Mouse (Mus musculus) E14TG2a.4 (cell line): ENCODE data around the gene Med31.

Source experiments
- H3K27me3 ChIP-seq: 2 replicates; pipeline ENCODE4 v1.6.1; 2014; ENCODE audit warnings: low read length, control low read depth; ENCODE audit not compliant: insufficient read depth
- H3K36me3 ChIP-seq: 2 replicates; pipeline ENCODE4 v1.6.1; 2014; ENCODE audit warnings: low read length, control low read depth; ENCODE audit not compliant: insufficient read depth
- H3K4me1 ChIP-seq: replicated peaks from 2 replicates; pipeline ENCODE4 v1.6.1; 2014; ENCODE audit warnings: low read depth, low read length, control low read depth
- H3K4me3 ChIP-seq: replicated peaks from 2 replicates; pipeline ENCODE4 v1.5.1; 2014; ENCODE audit warnings: mild to moderate bottlenecking, low read length
- H3K9me3 ChIP-seq: 2 replicates; pipeline ENCODE4 v1.6.1; 2014; ENCODE audit warnings: low read length, control low read depth
- CTCF ChIP-seq: conservative IDR thresholded peaks from 2 replicates; pipeline ENCODE4 v1.5.1; 2014; ENCODE audit warnings: low read length
- NANOG ChIP-seq: IDR thresholded peaks from 2 replicates; pipeline ENCODE4 v1.6.1; 2014; ENCODE audit warnings: borderline replicate concordance, low read length, mixed read lengths
- POU5F1 ChIP-seq: IDR thresholded peaks from 2 replicates; pipeline ENCODE4 v1.6.1; 2014; ENCODE audit warnings: low read length, borderline replicate concordance

The Med31 gene

GRCm38 (mm10) chr11:72228513-72228912, 13.1 kb upstream of the Med31 start:
- no peaks in the 10 kb centered on the region for H3K36me3 ChIP-seq
- no peaks in the 10 kb centered on the region for H3K9me3 ChIP-seq
- H3K4me3 ChIP-seq, result no peak overlapping the region
- TF ChIP-seq CTCF (no peak), POU5F1 (no peak), NANOG (no peak)
- H3K4me1 ChIP-seq, result peaks cover 38% of the 10 kb centered on the region
- no peaks in the 10 kb centered on the region for H3K27me3 ChIP-seq

GRCm38 (mm10) chr11:72226901-72227300, 11.5 kb upstream of the Med31 start:
- TF ChIP-seq NANOG (no peak), POU5F1 (no peak), CTCF (no peak)
- Histone ChIP-seq H3K27me3 (no peaks in the 10 kb centered on the region), H3K36me3 (no peaks in the 10 kb centered on the region), H3K9me3 (no peaks in the 10 kb centered on the region), H3K4me3 (no peak overlapping the region), H3K4me1 (peaks cover 26% of the 10 kb centered on the region)

- H3K4me1 ChIP-seq, result peaks cover 24% of the 10 kb centered on the region
- no peaks in the 10 kb centered on the region for H3K27me3 ChIP-seq
- H3K4me3 ChIP-seq, result no peak overlapping the region
- no peaks in the 10 kb centered on the region for H3K36me3 ChIP-seq
- H3K9me3 ChIP-seq, result no peaks in the 10 kb centered on the region
- TF ChIP-seq POU5F1 (no peak), NANOG (no peak), CTCF (no peak)
These were observed 10.8 kb upstream of the Med31 start for GRCm38 (mm10) chr11:72226020-72226791.

- no peak overlapping the region for H3K4me3 ChIP-seq
- peak; percentile 75 for TF ChIP-seq CTCF
- TF ChIP-seq NANOG, result no peak
- no peaks in the 10 kb centered on the region for H3K36me3 ChIP-seq
- H3K27me3 ChIP-seq, result no peaks in the 10 kb centered on the region
- no peaks in the 10 kb centered on the region for H3K9me3 ChIP-seq
- peaks cover 24% of the 10 kb centered on the region for H3K4me1 ChIP-seq
These were observed 9.5 kb upstream of the Med31 start for GRCm38 (mm10) chr11:72224865-72225264.

- peaks cover 28% of the 10 kb centered on the region for H3K4me1 ChIP-seq
- no peaks in the 10 kb centered on the region for H3K9me3 ChIP-seq
- H3K36me3 ChIP-seq, result no peaks in the 10 kb centered on the region
- no peaks in the 10 kb centered on the region for H3K27me3 ChIP-seq
- no peak overlapping the region for H3K4me3 ChIP-seq
- TF ChIP-seq POU5F1 (no peak), NANOG (no peak), CTCF (no peak)
These were observed 8.0 kb upstream of the Med31 start for GRCm38 (mm10) chr11:72223414-72223813.

- H3K4me1 ChIP-seq, result peaks cover 21% of the 10 kb centered on the region
- TF ChIP-seq POU5F1 (no peak), CTCF (peak; percentile 82), NANOG (no peak)
- no peak overlapping the region for H3K4me3 ChIP-seq
- H3K36me3 ChIP-seq, result no peaks in the 10 kb centered on the region
- H3K27me3 ChIP-seq, result 0 out of 2 replicates have a peak, but pooled peaks cover 1% of the 10 kb centered on the region
- no peaks in the 10 kb centered on the region for H3K9me3 ChIP-seq
These were observed 5.9 kb upstream of the Med31 start for GRCm38 (mm10) chr11:72221278-72221677.

- Histone ChIP-seq H3K36me3 (peaks cover 13% of the 10 kb centered on the region), H3K9me3 (no peaks in the 10 kb centered on the region), H3K4me1 (peaks cover 21% of the 10 kb centered on the region), H3K4me3 (no peak overlapping the region), H3K27me3 (0 out of 2 replicates have a peak, but pooled peaks cover 5% of the 10 kb centered on the region)
- no peak for TF ChIP-seq POU5F1
- no peak for TF ChIP-seq NANOG
- TF ChIP-seq CTCF, result no peak
These were observed 1.7 kb upstream of the Med31 start for GRCm38 (mm10) chr11:72217116-72217515.

GRCm38 (mm10) chr11:72214591-72215409, 592 bp downstream of the Med31 start:
- Histone ChIP-seq H3K4me3 (peak overlapping the region; percentile 92), H3K4me1 (peaks cover 19% of the 10 kb centered on the region), H3K27me3 (0 out of 2 replicates have a peak, but pooled peaks cover 5% of the 10 kb centered on the region)

GRCm38 (mm10) chr11:72207834-72208377, 7.5 kb downstream of the Med31 start:
- Histone ChIP-seq H3K9me3 (no peaks in the 10 kb centered on the region), H3K27me3 (peaks cover 16% of the 10 kb centered on the region), H3K4me3 (peak overlapping the region; percentile 88), H3K4me1 (peaks cover 37% of the 10 kb centered on the region), H3K36me3 (peaks cover 47% of the 10 kb centered on the region)
- TF ChIP-seq NANOG, result no peak
- TF ChIP-seq CTCF, result no peak
- TF ChIP-seq POU5F1, result no peak

More at GRCm38 (mm10) chr11:72214591-72215409, 592 bp downstream of the Med31 start:
- Histone ChIP-seq H3K36me3 (peaks cover 36% of the 10 kb centered on the region), H3K9me3 (no peaks in the 10 kb centered on the region)
- TF ChIP-seq NANOG, result no peak
- TF ChIP-seq POU5F1, result no peak
- no peak for TF ChIP-seq CTCF
